Mouse (Mus musculus): ENCODE measurements at regions not wholly inside any gene's neighbourhood (a gene's known extent, or its start where the extent isn't known, plus 50 kb on each side); places are given as distances from the start of the nearest gene placed in this dataset.

GRCm38 (mm10) chr4:81829972-81830371 lies 387.4 kb upstream of the Mpdz start:
- WGBS: 81% methylated on average over 3 of the region's 3 CpGs
- no peaks in the 10 kb centered on the region for H3K9me3 ChIP-seq (ENCODE audit: control insufficient read depth, low read length)
- no peaks in the 10 kb centered on the region for H3K27me3 ChIP-seq (ENCODE audit: control insufficient read depth, insufficient read depth, low read length)
- H3K27ac ChIP-seq (ENCODE audit: low read depth, low read length): no peak overlapping the region
- H3K4me1 ChIP-seq (ENCODE audit: control insufficient read depth, insufficient read depth, low read length): no peaks in the 10 kb centered on the region
- H3K9ac ChIP-seq (ENCODE audit: low read length): no peak overlapping the region
- ATAC-seq (ENCODE audit: insufficient read depth, low FRiP score, low TSS enrichment): no peak
- no peak overlapping the region for H3K4me2 ChIP-seq (ENCODE audit: low read depth)
- no peaks in the 10 kb centered on the region for H3K36me3 ChIP-seq (ENCODE audit: control insufficient read depth, insufficient read depth, low read length)
- H3K4me3 ChIP-seq (ENCODE audit: low read depth, low read length): no peak overlapping the region
- DNase-seq (ENCODE audit: low spot score): no peak

- ATAC-seq (ENCODE audit: insufficient read depth, low FRiP score, low TSS enrichment) (no peak), DNase-seq (ENCODE audit: low spot score) (no peak)
- no peaks in the 10 kb centered on the region for H3K36me3 ChIP-seq (ENCODE audit: control insufficient read depth, insufficient read depth, low read length)
- H3K9me3 ChIP-seq (ENCODE audit: control insufficient read depth, low read length): no peaks in the 10 kb centered on the region
- H3K4me2 ChIP-seq (ENCODE audit: low read depth): no peak overlapping the region
- H3K27me3 ChIP-seq (ENCODE audit: control insufficient read depth, insufficient read depth, low read length): no peaks in the 10 kb centered on the region
- H3K9ac ChIP-seq (ENCODE audit: low read length): no peak overlapping the region
- no peak overlapping the region for H3K4me3 ChIP-seq (ENCODE audit: low read depth, low read length)
- 90% methylated on average over 4 of the region's 4 CpGs for WGBS
- H3K27ac ChIP-seq (ENCODE audit: low read depth, low read length): no peak overlapping the region
- no peaks in the 10 kb centered on the region for H3K4me1 ChIP-seq (ENCODE audit: control insufficient read depth, insufficient read depth, low read length)
Measured at GRCm38 (mm10) chr4:81827453-81827852, 384.8 kb upstream of the Mpdz start.

DNA sequence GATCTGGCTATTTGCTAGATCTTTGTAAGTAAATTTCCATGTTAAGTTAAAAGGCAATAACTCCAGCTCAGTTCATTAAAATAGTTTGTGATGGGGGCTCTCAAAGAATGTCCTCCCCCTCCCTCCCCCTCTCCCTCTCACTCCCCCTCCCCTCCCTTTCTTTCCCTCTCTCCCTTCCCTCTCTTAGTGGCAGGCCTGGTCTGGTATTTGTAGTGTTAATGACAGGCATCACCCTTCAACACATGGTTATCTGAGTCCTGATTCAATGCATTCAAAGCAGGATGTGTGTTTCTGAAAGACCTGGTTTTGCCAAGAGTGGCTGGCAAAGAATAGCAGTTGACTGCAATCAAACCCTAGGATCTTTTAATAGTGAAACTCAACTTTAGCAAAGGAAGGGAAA lies 383.4 kb upstream of the Mpdz start:
- DNase-seq (ENCODE audit: low spot score) (no peak), ATAC-seq (ENCODE audit: insufficient read depth, low FRiP score, low TSS enrichment) (no peak)
- H3K4me3 ChIP-seq (ENCODE audit: low read depth, low read length): no peak overlapping the region
- H3K27ac ChIP-seq (ENCODE audit: low read depth, low read length): no peak overlapping the region
- H3K4me2 ChIP-seq (ENCODE audit: low read depth): no peak overlapping the region
- no peak overlapping the region for H3K9ac ChIP-seq (ENCODE audit: low read length)
- H3K36me3 ChIP-seq (ENCODE audit: control insufficient read depth, insufficient read depth, low read length): no peaks in the 10 kb centered on the region
- H3K9me3 ChIP-seq (ENCODE audit: control insufficient read depth, low read length): no peaks in the 10 kb centered on the region
- H3K27me3 ChIP-seq (ENCODE audit: control insufficient read depth, insufficient read depth, low read length): no peaks in the 10 kb centered on the region
- H3K4me1 ChIP-seq (ENCODE audit: control insufficient read depth, insufficient read depth, low read length): no peaks in the 10 kb centered on the region

GRCm38 (mm10) chr4:81823566-81823965 lies 381.0 kb upstream of the Mpdz start:
- ATAC-seq (ENCODE audit: insufficient read depth, low FRiP score, low TSS enrichment): no peak

GRCm38 (mm10) chr4:81789274-81789673 lies 346.7 kb upstream of the Mpdz start:
- DNase-seq (ENCODE audit: low spot score): no peak
- Histone ChIP-seq H3K27me3 (ENCODE audit: control insufficient read depth, insufficient read depth, low read length) (no peaks in the 10 kb centered on the region), H3K27ac (ENCODE audit: low read depth, low read length) (no peak overlapping the region), H3K4me3 (ENCODE audit: low read depth, low read length) (no peak overlapping the region), H3K4me1 (ENCODE audit: control insufficient read depth, insufficient read depth, low read length) (no peaks in the 10 kb centered on the region), H3K9ac (ENCODE audit: low read length) (no peak overlapping the region), H3K9me3 (ENCODE audit: control insufficient read depth, low read length) (no peaks in the 10 kb centered on the region), H3K4me2 (ENCODE audit: low read depth) (no peak overlapping the region), H3K36me3 (ENCODE audit: control insufficient read depth, insufficient read depth, low read length) (no peaks in the 10 kb centered on the region)
- 81% methylated on average over 2 of the region's 2 CpGs for WGBS
- ATAC-seq (ENCODE audit: insufficient read depth, low FRiP score, low TSS enrichment): no peak

More at GRCm38 (mm10) chr4:81823566-81823965, 381.0 kb upstream of the Mpdz start:
- no peak overlapping the region for H3K9ac ChIP-seq (ENCODE audit: low read length)
- H3K36me3 ChIP-seq (ENCODE audit: control insufficient read depth, insufficient read depth, low read length): no peaks in the 10 kb centered on the region
- H3K27me3 ChIP-seq (ENCODE audit: control insufficient read depth, insufficient read depth, low read length): no peaks in the 10 kb centered on the region
- no peaks in the 10 kb centered on the region for H3K9me3 ChIP-seq (ENCODE audit: control insufficient read depth, low read length)
- H3K4me1 ChIP-seq (ENCODE audit: control insufficient read depth, insufficient read depth, low read length): no peaks in the 10 kb centered on the region
- no peak overlapping the region for H3K27ac ChIP-seq (ENCODE audit: low read depth, low read length)
- H3K4me3 ChIP-seq (ENCODE audit: low read depth, low read length): no peak overlapping the region
- WGBS: 76% methylated on average over 3 of the region's 3 CpGs
- no peak for DNase-seq (ENCODE audit: low spot score)
- H3K4me2 ChIP-seq (ENCODE audit: low read depth): no peak overlapping the region

DNA sequence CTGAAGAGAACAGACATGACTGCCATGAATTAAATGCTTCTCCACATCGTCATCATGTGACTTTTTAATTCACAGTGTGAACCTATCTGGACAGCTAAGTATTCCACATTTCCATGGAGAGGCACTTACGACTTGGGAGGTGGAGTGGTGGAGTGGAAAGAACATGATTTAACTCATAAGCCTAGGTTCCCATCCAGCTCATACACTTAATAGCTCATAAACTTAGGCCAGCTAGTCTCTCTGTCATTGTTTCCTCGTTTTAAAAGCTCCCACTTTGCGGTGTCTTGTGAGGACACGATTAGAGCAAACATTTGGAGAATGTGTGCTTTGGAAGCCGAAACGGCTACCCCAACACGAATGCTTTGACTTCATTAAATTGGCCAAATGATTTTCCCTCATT lies 346.0 kb upstream of the Mpdz start:
- WGBS: 85% methylated on average over 8 of the region's 8 CpGs
- Histone ChIP-seq H3K4me2 (ENCODE audit: low read depth) (no peak overlapping the region), H3K4me3 (ENCODE audit: low read depth, low read length) (no peak overlapping the region), H3K27ac (ENCODE audit: low read depth, low read length) (no peak overlapping the region), H3K9me3 (ENCODE audit: control insufficient read depth, low read length) (no peaks in the 10 kb centered on the region), H3K9ac (ENCODE audit: low read length) (no peak overlapping the region), H3K27me3 (ENCODE audit: control insufficient read depth, insufficient read depth, low read length) (no peaks in the 10 kb centered on the region), H3K4me1 (ENCODE audit: control insufficient read depth, insufficient read depth, low read length) (no peaks in the 10 kb centered on the region), H3K36me3 (ENCODE audit: control insufficient read depth, insufficient read depth, low read length) (no peaks in the 10 kb centered on the region)
- DNase-seq (ENCODE audit: low spot score) (no peak), ATAC-seq (ENCODE audit: insufficient read depth, low FRiP score, low TSS enrichment) (no peak)

DNA sequence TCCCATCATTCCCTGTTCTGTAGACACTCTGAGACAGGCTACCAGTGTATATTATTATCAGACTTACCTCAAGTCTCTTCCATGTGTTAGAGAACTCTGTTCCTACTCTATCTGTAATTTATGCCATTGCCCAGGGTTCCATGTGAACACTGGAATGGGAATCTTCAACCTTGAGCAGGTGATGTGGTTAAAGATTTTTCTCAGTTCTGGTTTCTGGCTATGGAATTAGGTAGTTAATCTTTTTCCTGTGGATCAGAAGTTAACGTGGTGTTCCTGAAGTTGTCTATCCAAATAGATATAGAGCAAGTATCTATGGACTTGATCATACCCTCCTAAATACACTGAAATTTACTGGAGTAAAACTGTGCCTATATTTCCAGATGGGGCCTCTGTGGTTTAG lies 339.4 kb upstream of the Mpdz start:
- Histone ChIP-seq H3K4me3 (ENCODE audit: low read depth, low read length) (no peak overlapping the region), H3K4me2 (ENCODE audit: low read depth) (no peak overlapping the region), H3K27me3 (ENCODE audit: control insufficient read depth, insufficient read depth, low read length) (no peaks in the 10 kb centered on the region), H3K27ac (ENCODE audit: low read depth, low read length) (no peak overlapping the region), H3K9ac (ENCODE audit: low read length) (no peak overlapping the region), H3K36me3 (ENCODE audit: control insufficient read depth, insufficient read depth, low read length) (no peaks in the 10 kb centered on the region), H3K4me1 (ENCODE audit: control insufficient read depth, insufficient read depth, low read length) (no peaks in the 10 kb centered on the region), H3K9me3 (ENCODE audit: control insufficient read depth, low read length) (no peaks in the 10 kb centered on the region)
- DNase-seq (ENCODE audit: low spot score) (no peak), ATAC-seq (ENCODE audit: insufficient read depth, low FRiP score, low TSS enrichment) (no peak)
- 79% methylated on average over 1 of the region's 1 CpGs for WGBS

DNA sequence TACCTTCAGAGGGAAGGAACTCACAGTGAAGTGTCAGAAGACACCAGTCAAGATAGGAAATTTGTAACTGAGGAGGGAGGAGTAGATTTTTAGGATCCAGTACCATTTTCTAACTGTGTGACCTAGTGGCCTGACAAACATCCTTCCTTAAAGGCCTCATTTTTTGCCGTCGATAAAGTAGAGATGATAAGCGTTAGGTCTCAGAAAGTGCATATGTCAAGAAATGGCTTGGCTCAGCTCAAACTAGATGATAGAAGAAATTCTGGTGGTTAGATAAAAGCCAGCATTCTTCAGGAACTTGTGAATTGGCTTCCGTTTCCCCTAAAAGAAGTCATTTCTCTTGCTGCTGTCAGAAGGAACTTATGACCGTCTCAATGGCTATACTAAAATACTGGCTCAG lies 324.1 kb upstream of the Mpdz start:
- DNase-seq (ENCODE audit: low spot score): no peak
- H3K27ac ChIP-seq (ENCODE audit: low read depth, low read length): no peak overlapping the region
- H3K9me3 ChIP-seq (ENCODE audit: control insufficient read depth, low read length): no peaks in the 10 kb centered on the region
- H3K9ac ChIP-seq (ENCODE audit: low read length): no peak overlapping the region
- no peaks in the 10 kb centered on the region for H3K27me3 ChIP-seq (ENCODE audit: control insufficient read depth, insufficient read depth, low read length)
- no peak overlapping the region for H3K4me3 ChIP-seq (ENCODE audit: low read depth, low read length)
- H3K4me2 ChIP-seq (ENCODE audit: low read depth): no peak overlapping the region
- H3K36me3 ChIP-seq (ENCODE audit: control insufficient read depth, insufficient read depth, low read length): no peaks in the 10 kb centered on the region
- WGBS: 87% methylated on average over 5 of the region's 5 CpGs
- peaks cover 16% of the 10 kb centered on the region for H3K4me1 ChIP-seq (ENCODE audit: control insufficient read depth, insufficient read depth, low read length)
- ATAC-seq (ENCODE audit: insufficient read depth, low FRiP score, low TSS enrichment): no peak

- Histone ChIP-seq H3K4me3 (ENCODE audit: low read depth, low read length) (no peak overlapping the region), H3K27ac (ENCODE audit: low read depth, low read length) (no peak overlapping the region), H3K36me3 (ENCODE audit: control insufficient read depth, insufficient read depth, low read length) (no peaks in the 10 kb centered on the region), H3K9me3 (ENCODE audit: control insufficient read depth, low read length) (no peaks in the 10 kb centered on the region), H3K27me3 (ENCODE audit: control insufficient read depth, insufficient read depth, low read length) (no peaks in the 10 kb centered on the region), H3K4me2 (ENCODE audit: low read depth) (0 out of 2 replicates have a peak overlapping the region, but pooled peaks have one; percentile 3), H3K4me1 (ENCODE audit: control insufficient read depth, insufficient read depth, low read length) (peaks cover 16% of the 10 kb centered on the region), H3K9ac (ENCODE audit: low read length) (peak overlapping the region; percentile 5; the same call in 1 of the 2 replicates)
- ATAC-seq (ENCODE audit: insufficient read depth, low FRiP score, low TSS enrichment) (peak; percentile 80), DNase-seq (ENCODE audit: low spot score) (peak; percentile 23)
- WGBS: 30% methylated on average over 11 of the region's 11 CpGs
Measured at GRCm38 (mm10) chr4:81764026-81764867, 321.6 kb upstream of the Mpdz start.

Measured in neural tube, embryonic 11.5 days (tissue).